Mouse (Mus musculus) adrenal gland, adult 8-10 months (tissue): Measurements from ENCODE around the gene Btg2. TPM values are rescaled to one million over a fixed set of nuclear protein-coding genes. Genes with fewer than 3 reads are reported as not detected.

Source experiments
- DNase-seq: peaks from one replicate; pipeline ENCODE4 v3.0.0; 2022
- total RNA-seq, 4 experiments: library from RNA; stranded (reverse); gene quantifications; 2 replicates each; pipeline ENCODE4 v1.2.4; 2022

Btg2 gene
- total RNA-seq, 4 experiments from 2014 or later = 28.1 to 56.5 (median 50.6) TPM

- no peak for DNase-seq
Observed at GRCm38 (mm10) chr1:134078061-134078795, 692 bp downstream of the Btg2 start.

GRCm38 (mm10) chr1:134077389-134078060 is 1.4 kb downstream of the Btg2 start:
- no peak for DNase-seq

GRCm38 (mm10) chr1:134076789-134077188 is 2.1 kb downstream of the Btg2 start:
- DNase-seq = no peak

GRCm38 (mm10) chr1:134075532-134075931 is 3.4 kb downstream of the Btg2 start:
- DNase-seq = no peak

- DNase-seq = no peak
Observed at GRCm38 (mm10) chr1:134074606-134075005, 4.3 kb downstream of the Btg2 start.

- no peak for DNase-seq
Observed at GRCm38 (mm10) chr1:134074184-134074583, 4.7 kb downstream of the Btg2 start.

GRCm38 (mm10) chr1:134073658-134074057 is 5.3 kb downstream of the Btg2 start:
- DNase-seq = no peak

GRCm38 (mm10) chr1:134073061-134073564 is 5.8 kb downstream of the Btg2 start:
- no peak for DNase-seq

- no peak for DNase-seq
Observed at GRCm38 (mm10) chr1:134071411-134072018, 7.4 kb downstream of the Btg2 start.

- DNase-seq = no peak
Observed at GRCm38 (mm10) chr1:134070099-134070669, 8.7 kb downstream of the Btg2 start.

- no peak for DNase-seq
Observed at GRCm38 (mm10) chr1:134067143-134067619, 11.7 kb downstream of the Btg2 start.

GRCm38 (mm10) chr1:134066554-134066953 is 12.4 kb downstream of the Btg2 start:
- no peak for DNase-seq

GRCm38 (mm10) chr1:134065241-134065809 is 13.6 kb downstream of the Btg2 start:
- DNase-seq = no peak

GRCm38 (mm10) chr1:134064296-134064831 is 14.6 kb downstream of the Btg2 start:
- no peak for DNase-seq

GRCm38 (mm10) chr1:134063773-134064125 is 15.2 kb downstream of the Btg2 start:
- no peak for DNase-seq

- no peak for DNase-seq
Observed at GRCm38 (mm10) chr1:134063086-134063772, 15.7 kb downstream of the Btg2 start.

- DNase-seq = no peak
Observed at GRCm38 (mm10) chr1:134062411-134063085, 16.4 kb downstream of the Btg2 start.

GRCm38 (mm10) chr1:134061915-134062314 is 17.0 kb downstream of the Btg2 start:
- DNase-seq = no peak

- DNase-seq = peak; percentile 95
Observed at GRCm38 (mm10) chr1:134060849-134061569, 17.9 kb downstream of the Btg2 start.
